Mouse (Mus musculus): ENCODE results near the gene Kif2c.

The Kif2c gene

DNA sequence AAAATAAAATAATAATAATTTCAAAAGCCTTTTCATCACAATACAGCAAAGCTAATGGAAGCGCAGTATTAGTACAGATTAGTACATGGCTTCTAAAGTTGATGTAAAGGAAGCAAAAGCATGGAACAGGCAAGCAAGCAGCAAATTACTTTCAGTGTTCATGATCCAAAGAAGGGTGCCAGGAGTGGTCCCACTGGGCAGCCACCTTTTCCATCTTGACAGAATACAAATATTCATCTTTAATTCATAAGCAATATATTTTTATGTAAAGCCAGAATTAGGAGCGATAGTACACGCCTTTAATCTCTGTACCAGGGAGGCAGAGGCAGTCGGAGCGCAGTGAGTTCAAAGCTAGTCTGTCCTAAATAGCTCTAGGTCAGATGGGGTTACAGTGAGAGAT is 62.8 kb downstream of the Kif2c start:
- no peak for DNase-seq (ENCODE audit: low spot score in 2 of 2)

DNA sequence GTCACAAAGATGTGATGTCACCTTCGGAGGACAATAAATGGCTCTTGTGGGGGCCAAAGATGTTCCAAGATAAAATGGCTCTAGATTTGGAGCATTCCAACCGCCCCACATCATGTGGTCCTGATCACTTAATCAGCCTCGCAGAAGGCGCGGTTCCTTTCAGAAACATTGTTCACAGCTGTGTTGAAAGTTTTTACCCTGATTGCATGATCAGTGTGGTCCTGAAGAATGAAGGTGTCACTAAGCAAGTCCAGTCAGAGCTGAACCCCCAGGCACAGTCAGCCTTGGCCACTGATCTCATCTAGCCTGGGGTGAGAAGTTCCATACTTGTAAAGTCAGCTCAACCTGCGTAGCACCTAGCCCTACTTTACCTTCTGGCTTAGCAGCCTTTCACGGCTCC is 64.5 kb downstream of the Kif2c start:
- no peak for DNase-seq (ENCODE audit: low spot score in 2 of 2)

DNA sequence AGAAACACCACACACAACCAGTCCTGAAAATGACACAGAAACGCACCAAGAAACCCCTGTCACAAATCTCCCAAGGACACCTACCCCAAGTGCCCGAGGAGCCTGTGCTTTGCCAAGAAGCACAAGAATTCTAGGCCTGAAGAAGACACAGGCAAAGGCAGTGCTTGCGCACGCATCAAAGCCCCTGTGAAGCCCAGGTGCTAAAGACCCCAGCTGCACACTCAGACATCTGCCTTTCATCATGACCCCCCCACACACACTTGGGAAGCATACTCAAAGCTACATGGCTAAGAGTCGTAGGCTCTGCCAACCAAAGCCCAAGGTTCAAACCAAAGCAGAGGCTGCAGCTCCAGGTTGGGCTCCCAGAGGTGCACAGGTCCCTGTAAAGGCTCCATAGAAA is 66.8 kb downstream of the Kif2c start:
- DNase-seq (ENCODE audit: low spot score in 2 of 2): no peak

DNA sequence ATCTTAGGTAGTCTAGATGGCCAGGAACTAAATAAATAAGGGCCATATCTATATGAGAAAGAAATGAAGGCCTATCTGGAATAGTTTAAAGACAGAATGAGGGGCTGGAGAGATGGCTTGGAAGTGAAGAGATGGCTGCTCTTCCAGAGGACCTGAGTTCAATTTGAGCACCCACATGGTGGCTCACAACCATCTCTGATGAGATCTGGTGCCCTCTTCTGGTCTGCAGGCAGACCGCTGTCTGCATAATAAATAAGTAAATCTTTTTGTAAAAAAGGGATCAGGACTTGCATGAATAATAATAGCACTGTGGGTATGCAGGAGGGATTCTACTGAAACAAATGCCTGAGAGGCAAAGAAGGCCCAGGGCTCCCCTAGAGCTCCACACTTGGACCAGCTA is 69.2 kb downstream of the Kif2c start:
- no peak for DNase-seq (ENCODE audit: low spot score in 2 of 2)

DNA sequence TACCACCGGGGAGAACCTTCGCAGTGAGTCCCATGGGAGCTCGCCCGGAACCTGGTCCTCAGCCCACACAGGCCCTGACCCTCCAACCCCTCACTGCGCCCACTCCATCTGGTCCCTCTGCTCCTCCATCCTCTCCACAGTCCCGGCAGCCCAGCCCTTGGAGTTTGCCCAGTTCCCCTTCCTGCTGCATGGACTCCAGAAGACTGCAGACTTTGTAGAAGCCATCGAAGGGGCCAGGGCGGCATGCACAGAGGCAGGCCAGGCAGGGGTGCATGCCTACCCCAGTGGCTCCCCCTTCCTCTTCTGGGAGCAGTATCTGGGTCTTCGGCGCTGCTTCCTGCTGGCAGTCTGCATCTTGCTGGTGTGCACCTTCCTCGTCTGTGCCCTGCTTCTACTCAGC is 71.5 kb downstream of the Kif2c start:
- DNase-seq (ENCODE audit: low spot score in 2 of 2): no peak

DNA sequence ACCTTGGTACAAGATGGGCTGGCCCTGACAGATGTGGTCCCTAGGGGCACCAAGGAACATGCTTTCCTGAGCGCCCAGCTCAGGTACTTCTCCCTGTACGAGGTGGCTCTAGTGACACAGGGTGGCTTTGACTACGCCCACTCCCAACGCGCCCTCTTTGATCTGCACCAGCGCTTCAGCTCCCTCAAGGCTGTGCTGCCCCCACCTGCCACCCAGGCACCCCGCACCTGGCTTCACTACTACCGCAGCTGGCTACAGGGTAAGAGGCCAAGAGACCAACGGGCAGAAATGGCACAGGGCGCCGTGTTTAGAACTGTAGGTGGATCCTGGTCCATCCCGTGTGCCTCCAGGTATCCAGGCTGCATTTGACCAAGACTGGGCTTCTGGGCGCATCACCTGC is 72.2 kb downstream of the Kif2c start:
- DNase-seq (ENCODE audit: low spot score in 2 of 2): no peak

Data from heart, adult 9 months (tissue).